Mouse (Mus musculus) frontal cortex, adult (tissue): ENCODE data around the gene Apod.
"Not testable (repeated sequence)": the region's sequence is repeated elsewhere in the genome, so short reads cannot be mapped to it uniquely, and the experiment has no call there.

ENCODE experiments used
- ATAC-seq: cut with Nextera tagmentation; 2 replicates; pipeline ENCODE4 v1.9.2; 2017; ENCODE audit warnings: mild to moderate bottlenecking, moderate library complexity, mixed read lengths; ENCODE audit not compliant: low TSS enrichment

The Apod gene

DNA sequence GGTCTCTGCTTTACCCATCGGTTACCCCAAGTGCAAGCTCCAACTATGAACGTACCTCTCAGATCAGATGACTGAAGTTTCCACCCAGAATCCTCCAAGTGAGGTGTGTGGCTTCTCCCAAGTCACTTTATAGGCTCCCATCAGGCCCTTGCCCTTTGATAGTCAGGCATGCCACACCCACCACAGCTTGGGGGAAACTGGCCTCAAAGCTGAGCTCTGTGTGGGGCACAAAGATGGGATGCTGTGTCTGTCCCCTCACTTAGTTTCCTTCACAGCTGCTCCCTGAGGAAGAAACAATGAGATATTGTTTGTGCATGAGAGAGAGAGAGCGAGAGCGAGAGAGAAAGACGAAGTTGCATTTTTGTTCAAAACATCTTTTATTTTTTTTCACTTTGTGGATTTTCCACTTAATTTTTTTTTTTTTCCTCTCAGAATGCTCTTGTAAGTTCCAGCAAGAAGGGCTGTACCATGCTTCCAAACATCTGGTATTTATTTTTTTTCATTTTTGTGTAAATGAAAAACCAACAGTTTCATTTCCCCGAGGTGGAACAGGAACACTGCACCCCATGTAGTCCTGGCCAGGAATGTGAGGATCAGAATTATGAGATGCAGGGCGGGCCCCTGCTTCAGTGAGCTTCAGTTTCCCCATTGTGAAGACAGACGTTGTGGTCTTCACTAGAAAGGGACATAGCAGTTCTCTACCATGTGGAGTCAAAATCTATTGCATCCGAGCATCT, at the start of gene Apod:
Gene Apod, minus strand, starts transcription at position 312 of the 737 bp plus-strand sequence.
- no peak for ATAC-seq

DNA sequence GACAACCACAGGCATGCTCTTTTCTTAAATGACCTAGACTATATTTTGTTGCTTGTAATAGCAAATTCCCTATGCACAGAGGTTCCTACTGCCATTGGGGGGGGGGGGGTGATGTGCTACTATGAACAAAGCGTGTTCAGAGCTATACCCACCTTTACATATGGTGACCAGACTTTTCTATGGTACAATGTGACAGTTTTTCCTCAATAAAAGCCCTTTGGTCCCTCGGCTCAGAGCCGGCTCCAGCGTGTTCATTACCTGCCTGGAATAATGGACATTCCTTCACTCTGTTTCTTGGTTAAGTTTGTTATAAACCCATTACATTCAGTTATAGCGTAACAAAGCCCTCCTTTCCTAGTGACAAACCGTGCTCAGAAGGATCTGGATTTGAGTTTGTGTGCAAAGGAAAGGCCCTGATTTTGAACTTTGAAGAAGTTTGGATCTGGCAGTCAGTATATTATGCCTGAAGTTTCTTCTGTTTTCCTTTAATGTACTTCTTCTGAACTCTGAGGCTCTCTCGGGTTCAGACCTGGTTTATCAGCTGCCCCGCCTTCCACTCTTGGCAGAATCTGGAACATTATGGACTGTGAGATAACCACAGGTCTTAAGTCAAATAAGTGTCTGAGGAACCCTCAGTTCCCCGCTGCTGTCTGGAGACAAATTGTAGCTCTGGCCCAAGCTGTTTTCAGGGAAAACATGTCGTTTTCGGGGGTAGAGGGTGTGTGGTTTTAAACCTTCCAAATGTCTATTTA, 49.3 kb upstream of the Apod start:
- no peak for ATAC-seq

DNA sequence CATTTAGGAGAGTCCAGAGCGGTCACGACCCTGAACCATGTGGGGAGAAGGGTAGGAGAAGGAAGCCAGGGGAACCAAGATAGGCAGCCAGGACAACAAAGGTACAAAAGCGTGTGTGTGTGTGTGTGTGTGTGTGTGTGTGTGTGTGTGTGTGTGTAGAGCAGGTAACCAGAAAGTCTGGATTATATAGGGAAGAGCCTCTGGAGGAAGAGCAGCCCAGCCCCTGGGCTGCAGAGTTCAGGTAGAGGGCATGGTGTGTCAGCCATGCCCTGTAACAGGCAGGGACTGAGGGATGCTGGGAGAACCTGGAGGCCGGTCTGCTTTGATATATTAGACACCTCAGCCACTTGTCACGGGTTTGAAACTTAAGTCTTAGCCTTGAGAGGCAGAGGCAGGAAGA, 44.9 kb upstream of the Apod start:
- no peak for ATAC-seq

DNA sequence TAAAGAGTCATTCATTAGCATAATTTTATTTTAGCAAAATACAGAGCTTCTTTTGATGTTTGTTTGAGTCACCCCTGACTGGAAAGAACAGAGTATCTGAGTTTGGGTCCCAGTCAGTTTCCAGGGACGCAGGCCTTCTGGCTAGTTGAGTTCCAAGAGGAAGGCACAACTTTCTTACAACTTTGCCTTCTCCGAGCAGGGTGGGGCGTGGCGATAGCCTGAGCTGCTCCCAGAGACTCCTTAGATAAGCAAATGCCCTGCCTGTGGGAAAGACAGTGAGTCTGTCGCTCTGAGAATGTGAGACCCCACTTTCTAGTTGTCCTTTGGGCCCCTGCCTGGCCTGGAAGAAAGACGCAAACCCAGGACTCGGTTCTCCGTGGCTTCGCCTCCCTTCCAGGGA, 44.4 kb upstream of the Apod start:
- ATAC-seq = no peak

DNA sequence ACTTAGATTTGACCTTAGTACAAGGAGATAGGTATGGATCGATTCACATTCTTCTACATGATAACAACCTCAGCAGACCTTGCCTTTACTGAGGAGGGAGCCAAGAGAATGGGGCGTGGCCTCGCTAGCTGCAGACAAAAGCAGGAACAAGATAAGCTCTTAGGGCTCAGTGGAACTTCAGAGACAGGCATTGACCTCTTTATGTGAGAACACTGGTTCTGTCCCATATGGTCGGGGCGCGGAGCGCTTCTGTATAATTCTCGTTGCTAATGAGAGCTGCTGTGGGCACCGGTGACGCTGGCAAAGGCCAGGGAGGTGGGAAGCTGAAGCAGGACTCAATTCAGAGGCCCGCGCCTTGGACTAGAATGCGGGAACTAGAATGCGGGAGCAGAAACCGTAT, 44.0 kb upstream of the Apod start:
- no peak for ATAC-seq

DNA sequence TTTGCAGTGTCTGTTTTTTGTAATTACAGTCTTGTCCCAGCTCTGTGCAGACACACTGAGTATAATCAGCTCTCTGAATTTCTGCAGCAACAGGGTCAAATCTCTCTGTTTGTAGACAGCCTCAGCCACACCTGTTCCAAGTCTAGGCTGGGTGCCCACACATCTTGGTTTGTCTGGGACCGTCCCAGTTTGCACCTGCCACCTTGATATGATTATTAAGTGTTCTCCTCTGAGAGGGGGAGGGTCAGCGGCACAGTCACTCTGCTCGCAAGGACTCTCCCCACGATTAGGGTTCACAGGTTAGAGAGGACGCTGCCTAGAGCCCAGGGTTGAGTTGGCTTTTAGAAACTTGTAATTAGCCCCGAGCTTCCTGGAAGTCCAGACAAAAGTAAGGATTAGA, 41.3 kb upstream of the Apod start:
- ATAC-seq = no peak

DNA sequence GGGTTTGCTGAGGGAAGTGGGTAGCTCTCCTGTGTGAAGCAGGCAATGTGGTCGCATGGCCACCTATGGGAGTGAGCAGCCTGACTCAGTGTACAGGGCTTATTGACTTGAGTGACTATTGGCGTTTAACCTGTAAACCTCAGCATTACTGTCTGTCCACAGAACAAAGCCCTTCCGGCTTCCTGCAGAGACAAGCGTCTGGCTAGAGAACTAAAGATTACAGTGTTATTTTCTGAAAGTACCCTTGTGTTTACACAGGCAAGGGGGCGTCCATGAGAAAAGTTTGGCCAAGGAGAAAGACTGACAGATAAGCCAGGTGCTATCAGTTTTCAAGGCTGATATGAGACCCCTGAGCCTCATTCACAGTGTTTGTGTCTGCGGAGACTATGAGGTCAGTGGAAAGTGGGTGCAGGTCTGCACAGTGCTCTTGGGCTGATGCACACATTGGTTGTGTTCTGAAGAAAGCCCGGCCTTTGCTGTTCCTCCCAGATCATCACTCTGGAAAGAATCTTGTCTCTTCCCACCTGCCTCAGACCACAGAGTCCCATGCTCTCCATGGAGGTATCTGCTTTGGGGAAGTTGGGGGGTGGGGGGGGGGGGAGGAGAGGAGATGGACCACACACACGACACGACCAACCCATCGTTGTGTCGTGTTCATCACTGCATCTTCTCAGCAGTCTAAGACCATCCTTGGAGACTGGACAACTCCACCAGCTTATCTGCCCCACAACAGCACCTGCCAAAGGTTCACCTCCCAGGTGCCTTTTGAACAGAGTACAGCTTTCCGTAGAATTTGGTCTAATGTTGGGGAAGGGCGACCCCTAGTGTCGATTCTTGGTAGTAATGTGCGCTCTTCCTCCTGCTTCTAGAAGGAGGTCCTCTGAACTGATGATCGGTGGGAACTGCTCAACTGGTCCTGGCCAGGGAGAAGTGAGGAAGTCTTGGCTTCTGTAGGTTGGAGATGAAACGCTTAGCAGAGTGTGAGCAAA, 40.0 kb upstream of the Apod start:
- peak; percentile 59; the same call in 1 of the 2 replicates for ATAC-seq

DNA sequence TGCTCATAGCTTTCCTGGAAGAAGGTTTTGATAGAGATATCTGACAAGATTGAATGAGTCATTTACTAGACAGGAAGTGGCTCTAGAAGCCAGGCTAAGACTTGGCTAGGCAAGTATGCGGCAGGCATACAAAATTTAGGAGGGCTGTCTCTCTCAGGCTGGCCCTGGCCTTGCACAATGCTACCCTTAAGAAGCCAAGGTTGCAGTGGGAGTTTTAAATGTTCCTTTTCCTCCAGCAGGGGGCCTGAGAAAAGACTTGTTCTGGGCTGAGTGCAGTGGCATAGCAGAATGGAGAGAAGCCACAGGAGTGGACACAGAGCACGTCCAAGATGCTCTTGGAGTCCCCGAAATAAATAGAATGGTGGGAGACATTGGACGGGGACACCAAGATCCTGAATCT, 38.4 kb upstream of the Apod start:
- ATAC-seq = peak; percentile 82

DNA sequence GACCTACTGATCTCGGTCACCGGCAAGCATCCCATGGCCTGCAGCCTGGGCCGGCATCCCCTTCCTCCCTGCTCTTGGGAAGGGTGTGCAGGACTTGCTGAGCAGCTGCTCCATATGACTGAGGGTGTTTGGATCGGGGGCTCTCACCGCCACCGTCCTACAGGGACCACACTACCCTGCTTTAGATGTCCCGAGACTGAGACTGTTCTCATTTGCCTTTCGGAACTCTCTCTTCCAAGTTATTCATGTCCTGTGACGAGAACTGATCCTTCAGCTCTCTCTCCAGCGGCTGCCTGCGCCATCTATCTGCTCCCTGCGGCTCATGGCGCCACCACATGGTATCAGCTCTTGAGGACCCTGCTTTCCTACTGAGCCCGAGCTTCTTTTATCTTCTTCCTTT, 33.0 kb upstream of the Apod start:
- ATAC-seq = peak; percentile 100

DNA sequence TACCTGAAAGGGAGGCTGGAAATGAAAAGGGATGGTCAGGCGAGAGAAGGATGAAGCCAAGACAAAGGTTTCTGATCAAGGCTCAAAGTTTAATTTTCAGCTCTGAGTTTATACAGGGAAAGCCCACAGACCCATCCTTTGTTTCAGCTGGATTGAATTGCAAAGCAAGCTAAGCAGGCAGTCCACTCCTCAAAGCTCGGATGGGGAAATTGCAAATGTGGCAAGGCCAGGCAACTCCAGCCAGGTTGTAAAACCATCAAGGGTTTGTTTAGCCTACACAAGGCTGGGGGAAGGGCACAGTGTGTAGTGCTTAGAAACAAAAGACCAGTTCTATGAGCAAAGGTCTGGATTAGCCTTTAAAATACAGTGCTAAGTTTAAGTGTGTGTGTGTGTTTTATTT, 28.4 kb upstream of the Apod start:
- ATAC-seq = no peak

DNA sequence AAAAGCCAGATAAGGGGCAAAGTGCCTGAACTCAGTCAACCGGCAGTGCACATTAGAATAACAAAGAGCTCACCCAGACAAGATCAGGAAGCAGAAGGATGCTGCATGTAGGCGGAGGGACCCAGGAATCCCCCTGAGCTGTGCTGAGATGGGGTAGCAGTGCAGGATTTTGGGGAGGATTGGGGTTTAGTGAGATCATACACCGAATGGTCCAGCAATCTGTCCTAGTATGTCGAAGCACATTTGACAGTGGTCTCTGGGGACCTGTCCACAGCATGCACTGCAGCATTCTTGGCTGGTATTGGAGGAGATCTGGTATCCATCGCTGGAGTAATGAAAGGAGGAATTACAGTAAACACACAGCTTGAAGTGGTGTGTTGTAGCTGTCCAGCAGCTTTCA, 27.9 kb upstream of the Apod start:
- no peak for ATAC-seq

DNA sequence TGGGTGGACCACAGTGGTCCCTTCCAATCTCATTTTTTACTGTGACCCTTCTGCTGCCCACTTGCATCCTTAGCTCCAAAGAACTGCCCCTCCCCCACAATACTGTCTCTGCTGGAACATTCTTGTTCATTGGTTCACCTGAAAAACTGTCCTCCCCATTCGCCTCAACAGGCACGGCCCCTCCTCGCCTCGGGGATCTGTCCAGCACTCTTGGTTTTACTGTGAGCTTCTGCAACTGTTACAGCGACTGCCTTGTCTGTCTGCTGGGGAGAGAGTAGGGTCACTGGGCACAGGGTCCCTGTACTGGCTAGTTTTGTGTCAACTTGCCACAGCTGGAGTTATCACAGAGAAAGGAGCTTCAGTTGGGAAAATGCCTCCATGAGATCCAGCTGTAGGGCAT, 24.7 kb upstream of the Apod start:
- no peak for ATAC-seq

DNA sequence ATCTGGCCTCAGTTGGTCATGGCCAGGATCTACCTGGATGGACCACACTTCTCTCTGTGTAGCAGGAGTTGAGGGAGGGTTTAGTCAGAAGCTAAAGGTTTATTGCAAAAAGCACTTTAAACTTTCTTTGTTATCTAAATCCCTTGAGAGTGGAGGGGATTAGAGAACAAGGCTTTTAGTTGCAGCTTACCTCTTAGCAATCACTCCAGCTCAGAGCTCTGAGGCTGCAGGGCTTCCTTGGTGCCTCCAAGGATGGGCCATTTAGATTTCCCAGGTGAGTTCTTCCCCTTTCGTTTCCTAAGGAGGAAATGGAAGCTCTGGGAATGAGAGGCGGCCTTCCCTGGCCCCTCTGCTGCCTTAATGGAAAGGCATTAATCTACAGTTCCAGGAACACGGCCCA, 23.3 kb upstream of the Apod start:
- no peak for ATAC-seq

DNA sequence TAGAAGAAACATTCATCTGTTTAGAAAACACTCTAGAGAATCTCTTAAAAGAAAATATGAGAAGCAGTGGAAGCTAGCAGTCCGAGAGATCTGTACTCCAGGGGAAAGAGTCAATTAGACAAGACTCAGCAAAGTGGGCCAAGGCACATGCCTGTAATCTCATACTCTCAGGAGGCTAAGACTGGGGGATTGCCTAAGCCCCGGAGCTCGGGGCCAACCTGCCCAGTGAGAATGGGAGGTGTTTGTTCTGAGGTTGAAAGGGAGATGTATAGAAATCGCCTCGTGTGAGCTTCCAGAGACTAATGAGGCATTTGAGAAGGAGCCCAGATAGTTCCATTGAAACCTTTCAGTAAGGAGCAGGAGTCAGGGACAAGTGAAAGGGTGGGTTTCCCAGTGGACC, 20.2 kb upstream of the Apod start:
- ATAC-seq = no peak

DNA sequence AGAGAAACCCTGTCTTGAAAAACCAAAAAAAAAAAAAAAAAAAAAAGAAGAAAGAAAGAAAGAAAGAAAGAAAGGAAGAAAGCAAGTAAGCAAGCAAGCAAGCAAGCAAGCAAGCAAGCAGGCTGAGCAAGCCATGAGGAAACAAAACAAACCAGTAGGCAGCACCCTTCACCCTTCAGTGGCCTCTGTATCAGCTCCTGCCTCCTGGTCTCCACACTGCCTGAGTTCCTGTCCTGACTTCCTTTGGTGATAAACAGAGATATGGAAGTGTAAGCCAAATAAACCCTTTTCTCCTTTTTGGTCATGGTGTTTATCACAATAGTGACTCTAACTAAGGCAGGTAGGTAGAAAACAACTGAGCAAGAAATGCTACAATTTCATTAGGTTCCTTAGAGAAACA, 18.0 kb upstream of the Apod start:
- ATAC-seq = no peak

DNA sequence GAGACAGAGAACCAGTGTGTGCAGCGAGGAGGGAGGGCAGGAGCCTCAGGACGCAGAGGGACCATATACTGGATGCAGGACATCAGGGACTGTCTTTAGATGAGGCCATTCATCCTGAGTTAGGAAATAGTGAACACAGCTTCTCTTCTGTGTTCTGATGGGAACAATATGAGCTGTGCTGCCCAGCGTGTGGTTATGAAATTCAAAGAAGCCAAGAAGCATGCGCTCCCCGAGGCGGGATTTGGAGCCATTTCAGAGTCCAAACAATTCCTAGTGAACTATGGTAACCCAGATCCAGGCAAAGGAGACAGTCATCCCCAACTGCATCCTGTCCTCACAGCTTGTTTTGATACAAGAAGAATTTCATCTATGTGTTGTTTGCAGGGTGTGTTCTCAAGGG, 16.4 kb upstream of the Apod start:
- not testable (repeated sequence) for ATAC-seq

DNA sequence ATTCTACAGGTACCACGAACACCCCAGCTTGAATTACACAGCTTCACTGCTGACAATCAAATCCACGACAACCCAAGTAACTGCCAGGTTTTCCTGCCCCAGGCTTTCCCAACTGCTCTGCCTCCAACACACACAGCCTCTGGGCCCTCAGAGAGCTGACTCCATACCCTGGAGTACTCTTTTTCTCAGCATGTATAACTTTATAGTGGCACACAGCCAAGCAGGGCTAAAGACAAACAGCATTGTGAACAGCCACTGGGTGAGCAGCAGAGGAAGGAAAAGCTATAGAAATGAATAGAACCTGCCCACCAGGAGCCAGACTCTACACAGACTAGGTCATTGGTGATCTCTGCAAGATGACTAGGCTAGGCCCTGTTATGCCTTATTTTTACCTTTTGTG, 15.1 kb upstream of the Apod start:
- no peak for ATAC-seq

DNA sequence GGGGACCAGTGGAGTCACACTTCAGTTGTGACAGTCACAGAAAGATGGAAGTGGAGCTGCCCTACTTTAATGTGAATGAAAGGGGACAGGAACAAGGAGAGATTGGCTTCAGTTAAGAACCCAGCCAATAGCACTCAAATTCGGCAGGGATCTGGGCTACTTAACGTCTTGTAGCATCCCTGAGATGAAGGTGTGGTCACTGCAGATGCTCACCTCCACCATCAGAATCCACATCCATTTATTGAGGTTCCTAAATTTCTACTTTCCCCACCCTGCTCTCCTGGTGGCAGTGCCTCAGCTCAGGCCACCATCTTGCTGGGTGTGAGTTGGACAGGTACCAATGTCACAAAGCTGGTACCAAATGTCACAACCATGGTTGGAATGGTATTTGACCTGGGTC, 13.3 kb upstream of the Apod start:
- ATAC-seq = no peak

DNA sequence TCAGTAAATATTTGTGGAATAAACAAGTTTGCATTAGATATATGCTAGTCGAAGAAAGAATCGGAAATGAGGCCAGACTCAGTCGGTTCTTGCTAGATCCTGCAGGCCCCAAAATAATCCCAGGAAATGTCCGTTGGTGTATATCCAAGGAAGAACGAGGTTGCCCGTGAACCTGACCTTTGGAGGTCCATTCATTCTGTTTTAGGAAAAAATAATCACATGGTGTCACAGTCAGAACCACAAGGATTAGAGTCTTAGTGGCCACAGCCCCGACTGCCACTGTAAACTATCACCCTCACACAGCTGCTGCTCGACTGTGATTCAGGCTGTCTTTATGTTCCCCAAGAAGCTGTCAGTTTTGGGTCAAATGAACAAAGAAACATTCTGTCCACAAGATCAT, 12.8 kb upstream of the Apod start:
- no peak for ATAC-seq

DNA sequence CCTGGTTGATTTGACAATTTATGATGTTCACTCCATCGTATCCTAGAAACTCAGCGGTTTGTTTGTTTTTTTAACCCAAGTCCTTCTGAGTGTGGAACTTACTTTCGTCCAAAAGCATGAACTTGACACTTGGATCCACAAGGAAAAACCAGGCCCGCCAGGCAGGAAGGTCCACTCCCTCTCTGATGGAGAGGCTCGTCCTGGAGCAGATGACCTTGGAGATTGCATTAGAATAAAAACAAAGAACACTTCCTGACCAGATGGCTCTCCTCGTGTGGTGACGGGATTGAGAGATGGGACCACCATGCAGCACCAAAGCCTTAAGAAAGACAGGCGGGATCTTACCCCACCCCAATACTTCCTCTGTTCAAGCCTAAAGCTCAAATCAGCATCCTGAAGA, 12.1 kb upstream of the Apod start:
- no peak for ATAC-seq

DNA sequence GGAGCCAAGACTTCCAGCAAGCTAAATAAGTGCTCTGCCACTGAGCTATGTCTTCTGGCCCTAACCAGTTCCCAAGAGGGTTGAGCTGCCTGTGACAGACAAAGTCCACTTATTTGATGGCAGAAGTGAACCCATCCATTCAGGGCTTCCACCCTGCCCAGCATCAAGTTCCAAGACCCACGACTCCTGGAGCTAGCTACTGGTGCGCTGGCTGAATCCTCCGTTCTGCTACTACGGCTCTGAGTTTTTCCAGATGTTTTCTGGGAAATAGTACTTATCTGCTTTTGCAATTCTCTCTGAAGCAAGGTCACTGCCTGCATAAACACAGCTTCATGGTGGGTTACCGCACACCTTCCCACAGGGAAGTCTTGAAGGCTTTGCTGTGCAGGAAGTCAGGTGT, 11.4 kb upstream of the Apod start:
- no peak for ATAC-seq

DNA sequence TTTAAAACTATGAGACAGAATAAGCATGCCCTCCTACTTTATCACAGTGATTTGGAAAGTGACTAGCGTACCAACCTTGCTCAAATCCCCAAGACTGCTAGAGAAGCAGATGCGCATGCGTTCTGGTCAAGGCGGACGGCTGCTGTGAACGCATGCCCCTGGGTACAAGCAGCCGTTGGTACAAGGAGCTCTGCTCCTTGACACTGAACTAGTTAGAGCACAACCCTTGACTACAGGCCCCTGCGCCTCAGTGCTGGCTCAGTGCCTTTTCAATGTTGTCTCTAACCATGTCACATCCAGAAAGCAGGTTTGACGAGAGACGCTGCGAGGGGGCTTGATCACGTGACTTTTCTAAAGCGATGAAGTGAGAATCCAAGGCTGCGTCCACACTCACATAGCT, 10.5 kb upstream of the Apod start:
- no peak for ATAC-seq
